Mouse (Mus musculus) CH12.LX (cell line): Measurements from ENCODE around the gene Etv6. TPM values are rescaled to one million over a fixed set of nuclear protein-coding genes. Genes with fewer than 3 reads are reported as not detected.

Experiments
- DNase-seq: peaks from one replicate; pipeline ENCODE4 v3.0.0-alpha.2; 2013; ENCODE audit errors: extremely low read depth
- H3K27ac ChIP-seq: 2 replicates; pipeline ENCODE4 v1.5.1; 2012; ENCODE audit warnings: low read depth, mild to moderate bottlenecking, control low read depth, moderate library complexity; ENCODE audit not compliant: insufficient read depth
- H3K27me3 ChIP-seq: replicated peaks from 2 replicates; pipeline ENCODE3; 2012; ENCODE audit warnings: inconsistent platforms
- H3K36me3 ChIP-seq, 2 experiments: replicated peaks in 1 of 2; 2 replicates each; pipeline versions ENCODE3 to v1.6.1; 2012; ENCODE audit warnings: inconsistent platforms in 1 of 2, low read length in 1 of 2, mild to moderate bottlenecking in 1 of 2, mixed read lengths in 1 of 2, moderate library complexity in 1 of 2; ENCODE audit not compliant: control insufficient read depth in 1 of 2, insufficient read depth in 1 of 2
- H3K4me1 ChIP-seq, 2 experiments: 2 replicates each; pipeline ENCODE4 v1.6.1; 2012; ENCODE audit warnings: inconsistent platforms in 1 of 2, moderate library complexity in 1 of 2; ENCODE audit not compliant: insufficient read depth in 2 of 2, control insufficient read depth in 1 of 2
- H3K4me2 ChIP-seq: 2 replicates; pipeline ENCODE4 v1.6.1; 2012; ENCODE audit warnings: low read depth, mild to moderate bottlenecking, control low read depth; ENCODE audit not compliant: poor library complexity, insufficient read depth, severe bottlenecking
- H3K4me3 ChIP-seq, 3 experiments: fragments of 150-350 bp in 1 of 3; sonication (generic) in 1 of 3; replicated peaks in 1 of 3; 2 replicates each; pipeline versions ENCODE3 to v1.5.1; 2011 to 2012; ENCODE audit warnings: low read depth in 2 of 3, low read length in 2 of 3, mild to moderate bottlenecking in 2 of 3, moderate library complexity in 2 of 3, control low read depth in 1 of 3, improper control_type of control experiment in 1 of 3, inconsistent platforms in 1 of 3, mixed read lengths in 1 of 3; ENCODE audit not compliant: poor library complexity in 1 of 3
- H3K79me2 ChIP-seq: replicated peaks from 2 replicates; pipeline ENCODE4 v1.6.1; 2012; ENCODE audit warnings: mild to moderate bottlenecking, moderate library complexity; ENCODE audit not compliant: control insufficient read depth, poor library complexity, insufficient read depth, severe bottlenecking; ENCODE audit errors: extremely low read depth
- H3K9ac ChIP-seq: 2 replicates; pipeline ENCODE4 v1.6.1; 2012; ENCODE audit warnings: low read depth, mild to moderate bottlenecking, control low read depth, moderate library complexity; ENCODE audit not compliant: insufficient read depth
- H3K9me3 ChIP-seq: replicated peaks from 2 replicates; pipeline ENCODE3; 2012; ENCODE audit warnings: low read length, inconsistent platforms, mixed read lengths
- BHLHE40 ChIP-seq: IDR thresholded peaks from 2 replicates; pipeline ENCODE4 v1.6.1; 2011; ENCODE audit warnings: mild to moderate bottlenecking, low read depth, low read length, improper control_type of control experiment
- CHD2 ChIP-seq: IDR thresholded peaks from 2 replicates; pipeline ENCODE4 v1.6.1; 2011; ENCODE audit warnings: low read length, improper control_type of control experiment
- E2F4 ChIP-seq: IDR thresholded peaks from 2 replicates; pipeline ENCODE4 v1.6.1; 2011; ENCODE audit warnings: low read depth, low read length, improper control_type of control experiment; ENCODE audit not compliant: insufficient replicate concordance
- ELF1 ChIP-seq: IDR thresholded peaks from 2 replicates; pipeline ENCODE4 v1.6.1; 2014; ENCODE audit warnings: low read depth, mild to moderate bottlenecking, inconsistent platforms, low read length, improper control_type of control experiment
- GABPA ChIP-seq: IDR thresholded peaks from 2 replicates; pipeline ENCODE4 v1.6.1; 2012; ENCODE audit warnings: low read depth, low read length, improper control_type of control experiment, inconsistent platforms; ENCODE audit not compliant: insufficient replicate concordance
- IRF4 ChIP-seq: IDR thresholded peaks from 2 replicates; pipeline ENCODE4 v1.6.1; 2014; ENCODE audit warnings: low read depth, mild to moderate bottlenecking, inconsistent platforms, low read length, improper control_type of control experiment
- JUN ChIP-seq: IDR thresholded peaks from 2 replicates; pipeline ENCODE4 v1.6.1; 2011; ENCODE audit warnings: low read depth, mild to moderate bottlenecking, low read length, improper control_type of control experiment, moderate library complexity; ENCODE audit not compliant: insufficient read depth
- JUND ChIP-seq: conservative IDR thresholded peaks from 2 replicates; pipeline ENCODE4 v1.6.1; 2011; ENCODE audit warnings: low read depth, low read length, improper control_type of control experiment
- KAT2A ChIP-seq: IDR thresholded peaks from 2 replicates; pipeline ENCODE4 v1.6.1; 2012; ENCODE audit warnings: low read length, improper control_type of control experiment, inconsistent platforms; ENCODE audit not compliant: insufficient replicate concordance
- MAX ChIP-seq: IDR thresholded peaks from 2 replicates; pipeline ENCODE4 v1.6.1; 2011; ENCODE audit warnings: low read length, improper control_type of control experiment
- MAZ ChIP-seq: IDR thresholded peaks from 2 replicates; pipeline ENCODE4 v1.6.1; 2012; ENCODE audit warnings: low read depth, mild to moderate bottlenecking, inconsistent platforms, low read length, improper control_type of control experiment, moderate library complexity
- MXI1 ChIP-seq: IDR thresholded peaks from 2 replicates; pipeline ENCODE4 v1.6.1; 2011; ENCODE audit warnings: mild to moderate bottlenecking, low read depth, low read length, improper control_type of control experiment
- MYC ChIP-seq: IDR thresholded peaks from 2 replicates; pipeline ENCODE4 v1.6.1; 2011; ENCODE audit warnings: low read depth, mild to moderate bottlenecking, improper control_type of control experiment, low read length
- NELFE ChIP-seq: IDR thresholded peaks from 2 replicates; pipeline ENCODE4 v1.6.1; 2011; ENCODE audit warnings: low read depth, low read length, improper control_type of control experiment
- PAX5 ChIP-seq: IDR thresholded peaks from 2 replicates; pipeline ENCODE4 v1.6.1; 2012; ENCODE audit warnings: low read length, inconsistent platforms, mixed read lengths
- POLR2AphosphoS2 ChIP-seq: IDR thresholded peaks from 2 replicates; pipeline ENCODE4 v1.6.1; 2011; ENCODE audit warnings: low read depth, low read length, improper control_type of control experiment
- RAD21 ChIP-seq: IDR thresholded peaks from 2 replicates; pipeline ENCODE4 v1.6.1; 2011; ENCODE audit warnings: low read depth, mild to moderate bottlenecking, low read length, improper control_type of control experiment, moderate library complexity
- SIN3A ChIP-seq: IDR thresholded peaks from 2 replicates; pipeline ENCODE4 v1.6.1; 2012; ENCODE audit warnings: low read length, improper control_type of control experiment, inconsistent platforms
- SMC3 ChIP-seq: IDR thresholded peaks from 2 replicates; pipeline ENCODE4 v1.6.1; 2011; ENCODE audit warnings: low read depth, low read length, improper control_type of control experiment
- TBP ChIP-seq: conservative IDR thresholded peaks from 2 replicates; pipeline ENCODE4 v1.6.1; 2011; ENCODE audit warnings: low read depth, low read length, improper control_type of control experiment
- TCF12 ChIP-seq: IDR thresholded peaks from 2 replicates; pipeline ENCODE4 v1.6.1; 2014; ENCODE audit warnings: low read depth, mild to moderate bottlenecking, inconsistent platforms, low read length, improper control_type of control experiment
- UBTF ChIP-seq: IDR thresholded peaks from 2 replicates; pipeline ENCODE4 v1.6.1; 2012; ENCODE audit warnings: low read depth, mild to moderate bottlenecking, inconsistent platforms, low read length, improper control_type of control experiment, moderate library complexity
- USF1 ChIP-seq: IDR thresholded peaks from 2 replicates; pipeline ENCODE4 v1.6.1; 2014; ENCODE audit warnings: low read depth, mild to moderate bottlenecking, inconsistent platforms, low read length, improper control_type of control experiment
- USF2 ChIP-seq: conservative IDR thresholded peaks from 2 replicates; pipeline ENCODE4 v1.6.1; 2011; ENCODE audit warnings: low read depth, low read length, improper control_type of control experiment
- ZC3H11A ChIP-seq: IDR thresholded peaks from 2 replicates; pipeline ENCODE4 v1.6.1; 2012; ENCODE audit warnings: low read depth, mild to moderate bottlenecking, inconsistent platforms, low read length, improper control_type of control experiment
- ZKSCAN1 ChIP-seq: IDR thresholded peaks from 2 replicates; pipeline ENCODE4 v1.6.1; 2012; ENCODE audit warnings: low read depth, inconsistent platforms, low read length, improper control_type of control experiment, borderline replicate concordance
- ZMIZ1 ChIP-seq: IDR thresholded peaks from 2 replicates; pipeline ENCODE4 v1.6.1; 2012; ENCODE audit warnings: low read depth, mild to moderate bottlenecking, inconsistent platforms, low read length, improper control_type of control experiment
- ZNF384 ChIP-seq: IDR thresholded peaks from 2 replicates; pipeline ENCODE4 v1.6.1; 2012; ENCODE audit warnings: low read depth, low read length, improper control_type of control experiment, inconsistent platforms
- dilution Hi-C: fragments of 300-500 bp; cut with MboI; formaldehyde crosslinking; loops from 2 replicates; pipeline ENCODE4 v1.14.3; 2020; ENCODE audit warnings: low sequenced_read_pairs; ENCODE audit not compliant: extremely low pct_unique_long_range_greater_than_20kb, extremely low pct_ligation_motif_present
- in situ Hi-C: fragments of 300-500 bp; cut with MboI; formaldehyde crosslinking; loops from 3 replicates; pipeline ENCODE4 v1.14.3; 2019; ENCODE audit warnings: low sequenced_read_pairs, low pct_ligation_motif_present, low pct_unique_long_range_greater_than_20kb, mixed read lengths
- polyA plus RNA-seq: library from polyadenylated mRNA; unstranded; fragments of >175 nt; gene quantifications from 2 replicates; pipeline ENCODE4 v1.2.1, GENCODE M21; 2012; ENCODE audit warnings: low read depth; ENCODE audit not compliant: insufficient read length
- total RNA-seq, 2 experiments: library from RNA; depleted of rRNA; stranded (reverse); fragments of 300-350 nt in 1 of 2; fragments of >200 nt in 1 of 2; gene quantifications; 2 replicates each; pipeline ENCODE4 v1.2.3; 2012 to 2014

Gene Etv6
- total and polyA plus RNA-seq, 3 experiments: 7.6 to 29.5 (median 10.1) TPM

- in situ Hi-C loops (no loop called here), dilution Hi-C loops (no loop called here)
- Histone ChIP-seq H3K27me3 (no peaks in the 10 kb centered on the region), H3K79me2 (peaks cover 19% of the 10 kb centered on the region), H3K36me3 (peaks cover 7 to 70% of the 10 kb centered on the region in 2 experiments), H3K27ac (no peak overlapping the region), H3K4me1 (peaks cover 12 to 92% of the 10 kb centered on the region in 2 experiments), H3K9me3 (no peaks in the 10 kb centered on the region), H3K4me3 (no peak overlapping the region)
- no peak for DNase-seq
- no peak for TF ChIP-seq MAZ
- no peak for TF ChIP-seq UBTF
- no peak for TF ChIP-seq NELFE
- no peak for TF ChIP-seq TCF12
- TF ChIP-seq RAD21: no peak
- no peak for TF ChIP-seq CHD2
- no peak for TF ChIP-seq MXI1
- TF ChIP-seq IRF4: no peak
- TF ChIP-seq KAT2A: no peak
- TF ChIP-seq MAX: no peak
- TF ChIP-seq JUND: no peak
- no peak for TF ChIP-seq TBP
- TF ChIP-seq USF2: no peak
- TF ChIP-seq ZKSCAN1: no peak
- TF ChIP-seq ZNF384: no peak
- TF ChIP-seq PAX5: no peak
- no peak for TF ChIP-seq JUN
- no peak for TF ChIP-seq GABPA
- TF ChIP-seq ZC3H11A: no peak
- TF ChIP-seq, all 38 proteins: peak for 0
- Histone ChIP-seq H3K4me2 (no peak overlapping the region), H3K9ac (no peak overlapping the region)
Measured at GRCm38 (mm10) chr6:134058886-134059551, 23.5 kb downstream of the Etv6 start.

DNA sequence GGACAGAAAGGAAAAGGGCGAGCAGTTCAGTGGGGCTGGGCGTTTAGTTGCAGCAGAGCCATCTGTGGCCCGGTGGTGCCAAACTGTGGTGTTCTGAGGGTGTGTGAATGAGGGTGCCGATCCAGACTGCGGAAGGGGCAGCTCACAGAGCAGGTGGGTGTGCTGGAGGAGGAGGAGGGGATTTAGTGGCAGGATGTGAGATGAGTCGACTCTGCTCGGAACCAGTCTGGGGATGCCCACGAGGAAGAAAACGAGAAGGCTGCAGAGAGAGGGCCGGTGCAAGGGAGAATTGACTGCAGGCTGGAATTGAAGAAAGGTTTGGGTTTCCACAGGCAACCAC lies 24.0 kb downstream of the Etv6 start:
- no peaks in the 10 kb centered on the region for H3K9me3 ChIP-seq
- no peak for DNase-seq
- no peak overlapping the region for H3K27ac ChIP-seq
- no peak for TF ChIP-seq NELFE
- TF ChIP-seq E2F4: no peak
- TF ChIP-seq ZMIZ1: no peak
- TF ChIP-seq ZNF384: no peak
- no peak for TF ChIP-seq POLR2AphosphoS2
- no peak for TF ChIP-seq SMC3
- no peak for TF ChIP-seq MYC
- no peak for TF ChIP-seq USF1
- no peak for TF ChIP-seq SIN3A
- TF ChIP-seq GABPA: no peak
- TF ChIP-seq MAX: no peak
- TF ChIP-seq CHD2: no peak
- TF ChIP-seq TCF12: no peak
- no peak for TF ChIP-seq UBTF
- TF ChIP-seq BHLHE40: no peak
- no peak for TF ChIP-seq ELF1
- TF ChIP-seq ZKSCAN1: no peak
- peaks cover 5 to 67% of the 10 kb centered on the region in 2 experiments for H3K36me3 ChIP-seq
- H3K27me3 ChIP-seq: no peaks in the 10 kb centered on the region
- no peak overlapping the region for H3K4me3 ChIP-seq
- no peak overlapping the region for H3K4me2 ChIP-seq
- peaks cover 12 to 93% of the 10 kb centered on the region in 2 experiments for H3K4me1 ChIP-seq
- no peak overlapping the region for H3K9ac ChIP-seq
- dilution Hi-C loops: no loop called here
- peaks cover 20% of the 10 kb centered on the region for H3K79me2 ChIP-seq
- in situ Hi-C loops: no loop called here
